In the genomic region with DNA sequence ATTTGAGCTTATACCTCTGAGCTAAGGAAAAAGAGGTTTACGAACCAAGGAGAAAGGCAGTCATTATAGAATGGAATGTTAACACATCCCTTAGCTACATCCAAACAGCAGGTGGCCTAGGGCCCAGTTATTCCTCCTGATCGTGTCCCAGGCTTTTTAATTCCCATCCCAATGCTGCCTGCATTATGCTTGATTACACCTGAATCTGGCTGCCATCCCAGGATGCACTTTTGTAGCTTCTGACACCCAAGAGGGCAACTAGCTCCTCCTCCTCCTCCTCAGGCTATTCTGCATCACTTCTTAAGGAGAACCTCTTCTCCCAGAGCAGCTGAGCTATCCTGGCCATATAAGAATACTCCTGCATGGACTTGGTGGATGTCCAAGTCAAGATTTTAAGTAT, we compare ENCODE assay signal across 13 mouse cellular contexts.
"Had no signal": no experiment of that assay in that cellular context is flagged by ENCODE, and none has a peak within 500 bp of the region (broad histone marks: within the 10 kb centered on the region; RNA-seq: fewer than 3 reads in every experiment).

No protein-coding gene starts in this region.

- H3K36me3 ChIP-seq: liver, embryonic 15.5 days; midbrain, embryonic 15.5 days had no signal

- H3K27ac ChIP-seq: kidney, postnatal 0 days; layer of hippocampus, adult 2 months; liver, embryonic 15.5 days; midbrain, embryonic 15.5 days; stomach, postnatal 0 days had no signal

- H3K9me3 ChIP-seq: liver, embryonic 15.5 days; midbrain, embryonic 15.5 days had no signal

- H3K4me2 ChIP-seq: liver, embryonic 11.5 days; liver, embryonic 15.5 days; lung, embryonic 14.5 days; midbrain, embryonic 11.5 days; midbrain, embryonic 15.5 days had no signal

- ATAC-seq: midbrain, embryonic 15.5 days had no signal

- H3K4me1 ChIP-seq: liver, embryonic 15.5 days; midbrain, embryonic 15.5 days had no signal

- H3K27me3 ChIP-seq: liver, embryonic 15.5 days; midbrain, embryonic 15.5 days had no signal

- H3K9ac ChIP-seq: liver, embryonic 15.5 days; lung, embryonic 14.5 days; midbrain, embryonic 15.5 days had no signal

- DNase-seq: kidney, adult 9 months; kidney, postnatal 4 days; lung, embryonic 14.5 days; lung, postnatal 10 days; lung, postnatal 4 days; thymus, postnatal 4 days had no signal

- H3K4me3 ChIP-seq: layer of hippocampus, adult 2 months; liver, embryonic 15.5 days; midbrain, embryonic 15.5 days had no signal
